Mouse (Mus musculus) layer of hippocampus, postnatal 10 days (tissue): ENCODE results near the gene Golm1. TPM values are rescaled to one million over a fixed set of nuclear protein-coding genes. Genes with fewer than 3 reads are reported as not detected.
"Not testable (repeated sequence)": the region's sequence is repeated elsewhere in the genome, so short reads cannot be mapped to it uniquely, and the experiment has no call there.

Experiments used
- DNase-seq, 2 experiments: peaks; one replicate each; pipeline ENCODE4 v3.0.0; 2021; ENCODE audit warnings: low spot score in 2 of 2
- total RNA-seq, 2 experiments: library from RNA; stranded (reverse); gene quantifications; 2 replicates each; pipeline ENCODE4 v1.2.3; 2021

Golm1 gene
- total RNA-seq, 2 experiments from 2014 or later, result 45.1 to 46.8 TPM

DNA sequence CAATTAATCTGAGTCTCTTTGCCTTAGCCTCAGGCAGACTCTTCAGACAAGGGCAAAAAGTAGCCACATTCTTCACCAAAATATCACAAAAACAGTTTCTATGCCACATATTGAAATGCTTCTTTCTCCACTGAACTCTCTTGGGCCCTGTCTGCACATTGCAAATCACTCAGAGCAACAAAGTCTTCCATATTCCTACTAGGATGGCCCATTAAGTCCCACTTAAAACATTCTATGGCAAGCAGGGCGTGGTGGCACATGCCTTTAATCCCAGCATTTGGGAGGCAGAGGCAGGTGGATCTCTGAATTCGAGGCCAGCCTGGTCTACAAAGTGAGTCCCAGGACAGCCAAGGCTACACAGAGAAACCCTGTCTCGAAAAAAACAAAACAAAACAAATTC lies 83.6 kb downstream of the Golm1 start:
- not testable (repeated sequence) for DNase-seq

- DNase-seq, result no peak
These were observed 84.9 kb downstream of the Golm1 start for GRCm38 (mm10) chr13:59590691-59591090.

- no peak for DNase-seq
These were observed 85.9 kb downstream of the Golm1 start for GRCm38 (mm10) chr13:59589672-59590071.

DNA sequence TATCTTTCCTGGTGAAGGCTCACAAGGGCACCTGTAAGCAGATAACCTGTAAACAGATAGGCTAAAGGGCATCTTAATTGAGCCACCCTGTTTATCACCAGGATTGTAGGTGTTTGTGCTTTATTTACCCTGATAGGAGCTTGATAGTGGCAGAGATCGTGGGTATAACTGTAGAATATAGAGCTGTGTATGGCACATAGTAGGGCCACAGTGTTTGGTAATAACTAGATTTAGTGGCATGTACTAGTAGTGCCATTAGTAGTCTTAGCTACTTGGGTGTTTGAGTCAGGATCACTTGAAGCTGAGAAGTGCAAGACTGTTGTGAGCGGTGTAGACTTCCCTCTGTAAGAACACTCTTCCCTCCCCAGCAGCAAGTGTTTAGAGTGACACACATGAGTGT lies 88.4 kb downstream of the Golm1 start:
- DNase-seq, result no peak

DNA sequence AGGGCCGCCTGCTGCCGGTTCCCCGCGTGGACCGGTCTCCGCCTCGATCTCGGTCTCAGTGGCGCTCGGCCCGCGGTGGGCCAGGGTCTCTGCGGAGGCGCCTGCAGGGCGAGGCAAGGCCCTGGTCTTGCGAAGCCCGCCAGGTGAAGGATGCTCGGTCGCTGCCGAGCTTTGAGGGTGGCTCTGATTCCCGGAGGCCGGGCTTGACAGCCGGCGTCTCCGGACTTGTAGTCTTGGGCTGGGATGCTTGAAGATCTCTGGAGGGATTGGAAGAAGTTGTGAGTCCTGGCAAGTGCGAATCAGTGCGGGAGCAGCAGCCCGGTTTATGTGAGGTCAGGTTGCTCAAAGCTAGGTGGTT lies 90.0 kb downstream of the Golm1 start:
- peak in 1 of 2 experiments; percentile 45 for DNase-seq

GRCm38 (mm10) chr13:59584947-59585647 lies 90.5 kb downstream of the Golm1 start, which contains the start of the genes Agtpbp1 and Naa35:
Gene Agtpbp1 (minus strand): TSS chr13:59585227.
Gene Naa35 (plus strand): TSS chr13:59585259.
- peak; percentile 99 to 100 for DNase-seq

Other genes with a start within 250 kb of the Golm1 start
- 100 to 1,000 TPM; 343 to 364 TPM for gene Agtpbp1, start 90.6 kb downstream of the Golm1 start, total RNA-seq
- gene Naa35, start 90.6 kb downstream of the Golm1 start, total RNA-seq, result 100 to 1,000 TPM; 108 to 112 TPM
- gene 4921517D22Rik, start 18.3 kb upstream of the Golm1 start, total RNA-seq, result not detected
- gene Spata31d1a, start 34.5 kb upstream of the Golm1 start, total RNA-seq, result under 1 TPM; 0.11 to 0.21 TPM
- under 1 TPM in 1 of 2 experiments, not detected in 1; 0.11 TPM for gene Spata31d1b, start 36.5 kb upstream of the Golm1 start, total RNA-seq
- gene Spata31d1d, start 55.9 kb upstream of the Golm1 start, total RNA-seq, result not detected
- 1 to 10 TPM in 1 of 2 experiments, under 1 TPM in 1; 0.56 to 1.2 TPM for gene 1700014D04Rik, start 70.9 kb upstream of the Golm1 start, total RNA-seq
- 100 to 1,000 TPM; 101 to 102 TPM for gene Isca1, start 94.0 kb upstream of the Golm1 start, total RNA-seq
- not detected for gene Gm49354, start 106.4 kb upstream of the Golm1 start, total RNA-seq
- 10 to 100 TPM; 68.9 to 71.1 TPM for gene Tut7, start 147.3 kb upstream of the Golm1 start, total RNA-seq